Mouse (Mus musculus) thymus, postnatal 0 days (tissue): ENCODE measurements around the gene Cdc42ep1. TPM values are rescaled to one million over a fixed set of nuclear protein-coding genes. Genes with fewer than 3 reads are reported as not detected.

Source experiments
- DNase-seq: peaks from one replicate; pipeline ENCODE4 v3.0.0-alpha.2; 2015; ENCODE audit warnings: low spot score
- polyA plus RNA-seq: library from polyadenylated mRNA; unstranded; fragments of >200 nt; fragmentation: Nextera tagmentation; extraction: Ambion mirVana; gene quantifications from 2 replicates; pipeline ENCODE4 v1.2.1, GENCODE M21; 2015

The Cdc42ep1 gene
- polyA plus RNA-seq, 1 experiment from 2014 or later = 4.0 TPM

DNA sequence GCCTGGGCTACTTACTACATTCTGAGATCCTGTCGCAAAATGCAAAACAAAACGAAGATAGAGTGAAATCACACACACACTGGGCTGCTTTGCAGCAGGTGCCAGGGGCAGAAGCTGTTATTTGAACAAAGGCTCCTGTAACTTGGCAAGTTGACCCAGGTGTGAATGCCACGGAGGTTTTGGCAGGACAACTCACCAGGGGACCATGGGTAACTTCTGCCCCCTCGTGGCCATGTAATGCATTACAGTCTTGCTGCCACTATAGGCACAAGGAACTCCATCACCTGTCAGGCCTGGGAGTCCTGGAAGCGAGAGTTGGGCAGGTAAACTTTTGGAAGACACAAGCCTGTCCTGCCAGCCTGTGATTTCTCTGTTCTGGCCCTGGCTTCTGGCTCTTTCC lies 6.0 kb downstream of the Cdc42ep1 start:
- DNase-seq = peak; percentile 80

DNA sequence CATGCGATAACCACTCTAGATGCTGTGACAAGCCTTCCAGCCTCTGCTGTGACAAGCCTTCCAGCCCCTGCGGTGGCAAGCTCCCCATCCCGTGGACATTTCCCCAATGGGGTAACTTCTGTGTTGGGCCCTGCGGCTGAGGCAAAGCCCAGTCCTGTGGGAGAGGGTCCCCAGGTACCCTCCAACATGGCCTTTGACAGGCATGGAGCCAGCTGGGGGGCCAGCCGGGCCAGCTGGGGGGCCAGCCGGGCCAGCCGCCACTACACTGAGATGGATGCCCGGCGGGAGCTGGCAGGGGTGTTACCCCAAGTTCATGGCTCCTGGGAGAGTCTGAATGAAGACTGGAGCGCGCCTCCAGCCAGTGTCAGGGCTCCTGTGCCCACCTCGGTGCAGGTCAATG lies 7.1 kb downstream of the Cdc42ep1 start:
- DNase-seq = no peak

DNA sequence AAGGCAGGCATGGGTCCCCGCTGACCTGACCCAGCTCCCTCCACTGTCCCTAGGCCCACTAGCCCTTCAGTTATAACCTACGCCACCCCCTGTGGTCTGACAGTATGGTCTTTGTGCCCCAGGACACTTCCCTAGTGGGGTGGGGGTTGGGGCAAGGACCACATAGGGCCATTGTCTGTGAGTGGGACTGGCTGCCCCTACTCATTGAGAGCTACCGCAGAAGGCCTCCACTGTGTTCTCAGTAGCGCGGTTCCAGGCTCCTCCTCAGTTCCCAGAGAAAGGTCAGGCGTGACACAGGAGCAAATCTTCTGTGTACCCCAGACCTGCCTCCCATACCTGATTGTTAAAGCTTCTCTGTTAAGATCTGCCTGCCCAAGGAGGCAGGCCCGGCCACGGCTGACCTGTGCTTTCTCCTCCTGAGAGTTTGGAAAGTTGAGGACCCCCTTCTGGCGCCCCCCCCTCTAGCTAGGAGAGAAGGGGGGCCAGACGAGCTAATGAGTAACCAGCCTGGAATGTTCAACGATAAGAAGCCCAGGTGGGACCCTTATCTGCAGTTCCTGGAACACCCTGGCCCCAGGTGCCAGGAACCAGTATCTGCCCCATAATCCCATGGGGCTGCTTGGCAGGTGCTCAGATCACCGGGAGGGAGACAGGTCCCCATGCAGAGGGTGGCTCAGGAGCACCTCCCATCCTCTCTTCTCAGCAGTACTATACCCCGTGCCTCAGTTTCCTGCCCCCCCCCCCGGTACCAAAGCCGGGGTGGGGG lies 7.8 kb downstream of the Cdc42ep1 start:
- no peak for DNase-seq

DNA sequence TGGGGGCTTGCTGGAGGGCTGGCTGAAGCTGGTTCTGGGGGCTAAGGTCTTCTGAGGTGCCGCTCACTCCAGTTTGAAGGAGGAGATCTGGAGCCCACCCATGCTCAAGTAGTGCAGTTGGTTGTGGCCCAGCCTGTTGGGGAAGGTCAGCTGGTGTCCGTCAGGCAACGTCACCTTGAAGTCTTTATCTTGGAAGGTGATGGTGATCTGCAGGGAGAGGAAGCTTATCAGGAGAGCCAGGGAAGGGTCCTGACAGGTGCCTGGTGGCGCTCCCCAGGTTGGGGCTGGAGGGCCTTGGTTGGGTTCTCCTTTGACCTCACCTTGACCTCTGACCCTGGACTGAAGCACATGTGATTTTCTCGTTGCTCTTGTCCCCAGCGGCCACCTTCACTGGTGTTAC lies 8.5 kb downstream of the Cdc42ep1 start:
- no peak for DNase-seq

DNA sequence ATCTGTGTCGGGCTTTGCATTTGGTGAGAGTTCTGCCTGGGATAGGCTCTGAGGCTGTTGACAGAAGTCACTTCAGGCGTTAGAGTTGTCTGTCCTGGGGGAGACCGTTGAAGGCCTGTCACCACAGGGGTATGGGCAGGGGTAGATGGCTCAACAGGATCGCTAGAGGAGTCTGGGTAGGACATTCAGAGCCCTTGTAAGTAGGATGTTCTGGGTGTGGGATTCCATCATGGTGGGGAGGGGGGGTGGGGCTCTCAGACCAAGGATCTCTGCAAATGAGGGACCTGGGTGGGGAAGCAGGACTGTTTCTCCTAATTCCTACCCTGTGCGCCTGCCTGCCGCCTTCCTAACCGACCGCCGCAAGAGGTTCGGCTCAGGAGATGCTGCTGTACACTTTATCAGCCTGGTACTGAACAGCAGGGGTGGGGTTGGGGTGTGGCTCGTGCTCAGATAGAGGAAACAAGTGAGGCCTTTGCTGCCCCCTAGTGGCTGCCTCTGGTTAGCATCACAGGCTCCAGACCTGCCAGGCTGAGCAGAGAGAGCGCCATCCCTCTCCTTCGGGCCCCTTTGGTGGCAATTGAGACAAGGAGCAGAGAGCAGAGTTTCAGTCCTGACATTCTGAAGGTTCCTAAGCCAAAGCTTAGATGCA lies 9.2 kb downstream of the Cdc42ep1 start:
- peak; percentile 86 for DNase-seq

DNA sequence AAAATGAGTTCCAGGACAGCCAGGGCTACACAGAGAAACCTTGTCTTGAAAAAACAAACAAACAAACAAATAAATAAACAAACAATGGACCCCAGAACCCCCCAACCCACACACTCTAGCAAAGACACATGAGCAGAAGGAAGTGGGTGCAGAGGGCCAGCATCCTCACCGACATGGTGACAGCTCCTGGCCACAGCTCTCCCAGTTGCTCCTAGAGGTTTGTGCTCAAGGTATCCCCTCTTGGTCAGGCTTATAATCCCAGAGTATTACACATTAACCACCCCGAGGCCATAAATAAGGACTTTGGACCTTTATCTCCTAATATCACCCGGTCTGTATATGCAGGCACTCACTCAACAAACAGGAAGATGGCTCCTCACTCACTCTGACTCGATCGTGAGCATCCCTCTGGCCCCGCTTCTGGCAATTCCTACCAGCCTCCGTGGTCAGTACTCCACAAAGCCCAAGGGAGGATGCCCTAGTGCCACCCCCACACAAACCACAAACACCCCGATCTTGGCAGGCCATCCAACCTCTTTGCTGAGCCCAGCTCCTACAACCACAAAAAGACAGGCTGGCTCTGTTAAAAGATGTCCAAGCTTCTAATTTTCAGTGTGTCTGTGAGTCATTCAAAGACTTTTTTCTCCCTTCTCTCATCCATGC lies 13.0 kb downstream of the Cdc42ep1 start, which contains the start of gene Lgals2:
Gene Lgals2, minus strand, starts transcription at position 227 of the 663 bp plus-strand sequence.
- no peak for DNase-seq

DNA sequence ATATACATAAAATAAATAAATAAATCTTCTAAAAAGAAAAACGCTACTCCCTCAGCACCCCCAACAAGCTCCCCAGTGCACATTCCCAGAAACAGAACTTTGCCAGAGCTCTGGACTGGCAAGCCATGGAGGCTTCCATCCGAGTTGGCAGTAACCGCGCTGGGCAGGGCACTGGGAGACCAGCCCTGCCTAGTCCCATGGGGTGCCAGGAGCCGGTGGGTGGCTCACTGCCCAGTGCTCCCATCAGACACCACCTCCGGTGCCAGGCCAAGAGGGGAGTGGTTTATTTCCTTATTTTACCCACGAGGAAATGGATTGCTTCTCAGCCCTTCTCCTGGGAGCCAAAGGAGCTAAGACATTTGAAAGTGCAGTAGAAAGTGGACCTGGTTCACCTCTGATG lies 14.6 kb downstream of the Cdc42ep1 start:
- no peak for DNase-seq

DNA sequence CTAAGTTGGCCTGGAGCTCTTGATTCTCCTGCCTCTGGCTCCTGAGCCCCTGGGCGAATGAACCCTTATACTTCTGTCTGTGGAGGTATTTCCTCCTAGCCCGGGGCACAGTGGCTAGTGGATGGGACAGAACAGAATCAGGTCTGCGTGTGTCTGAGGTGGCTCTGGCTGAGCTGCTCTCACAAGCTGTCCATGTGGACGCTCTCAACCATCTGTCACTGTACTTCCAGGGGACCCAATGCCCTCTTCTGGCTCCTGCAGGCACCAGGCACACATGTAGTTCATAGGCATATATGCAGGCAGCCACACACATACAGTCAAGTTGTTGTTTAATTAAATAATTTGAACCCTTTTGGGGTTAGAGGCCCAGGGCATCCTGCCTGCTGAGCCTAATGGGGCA lies 16.9 kb downstream of the Cdc42ep1 start:
- DNase-seq = no peak

DNA sequence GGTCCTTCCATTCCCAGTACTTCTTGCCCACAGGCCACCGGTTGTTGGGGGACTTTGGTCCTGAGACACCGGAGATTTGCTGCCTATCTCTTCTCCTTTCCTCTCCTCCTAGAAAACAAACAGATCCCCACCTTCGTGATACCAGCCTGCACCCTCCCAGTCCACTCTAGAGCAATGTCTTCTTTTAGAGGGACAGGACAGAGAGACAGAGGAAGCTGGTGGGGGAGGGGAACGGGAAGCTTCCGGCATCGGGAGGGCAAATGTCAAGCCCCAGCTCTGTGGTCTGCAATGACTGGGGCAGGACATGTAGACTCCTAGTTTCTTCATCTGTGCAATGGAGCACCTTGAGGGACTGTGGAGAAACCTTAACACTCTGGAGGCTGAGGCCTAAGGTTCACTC lies 17.3 kb downstream of the Cdc42ep1 start:
- DNase-seq = peak; percentile 51

DNA sequence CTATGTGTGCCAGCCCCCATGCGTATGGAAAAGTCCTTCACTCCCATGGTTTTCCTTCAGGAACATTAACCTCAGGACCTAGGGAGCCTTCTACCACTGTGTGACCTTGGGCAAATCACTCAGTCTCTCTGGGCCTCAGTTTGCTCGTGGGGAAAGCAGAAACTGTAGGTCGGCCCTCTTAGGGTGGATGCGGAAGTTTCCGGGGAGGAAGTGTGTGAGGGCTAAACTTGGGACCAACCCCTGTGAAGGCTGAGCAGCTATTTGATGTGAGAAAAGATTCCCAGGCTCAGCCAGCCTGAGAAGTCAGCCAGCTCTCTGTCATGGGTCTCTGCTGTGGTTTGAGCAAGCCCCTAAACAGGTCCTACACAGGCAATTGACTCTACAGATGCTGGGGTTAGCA lies 19.9 kb downstream of the Cdc42ep1 start:
- DNase-seq = no peak

DNA sequence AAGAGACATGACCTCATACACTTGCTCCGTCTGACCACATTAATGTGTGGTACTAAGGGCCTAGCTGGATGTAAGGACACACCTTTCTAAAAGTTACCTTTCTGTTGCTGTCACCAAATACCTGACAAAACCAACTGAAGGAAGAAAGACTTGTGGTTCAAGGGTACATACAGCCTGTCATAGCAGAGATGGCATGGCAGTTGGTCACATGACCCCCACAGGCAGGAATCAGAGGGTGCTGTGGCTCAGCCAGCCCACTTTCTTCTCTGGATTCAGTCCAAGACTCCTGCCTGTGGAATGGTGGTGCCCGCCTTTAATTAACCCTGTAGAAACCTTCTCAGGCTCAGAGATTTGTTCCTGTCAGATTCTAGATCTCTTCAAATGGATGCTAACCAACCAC lies 20.7 kb downstream of the Cdc42ep1 start:
- no peak for DNase-seq

DNA sequence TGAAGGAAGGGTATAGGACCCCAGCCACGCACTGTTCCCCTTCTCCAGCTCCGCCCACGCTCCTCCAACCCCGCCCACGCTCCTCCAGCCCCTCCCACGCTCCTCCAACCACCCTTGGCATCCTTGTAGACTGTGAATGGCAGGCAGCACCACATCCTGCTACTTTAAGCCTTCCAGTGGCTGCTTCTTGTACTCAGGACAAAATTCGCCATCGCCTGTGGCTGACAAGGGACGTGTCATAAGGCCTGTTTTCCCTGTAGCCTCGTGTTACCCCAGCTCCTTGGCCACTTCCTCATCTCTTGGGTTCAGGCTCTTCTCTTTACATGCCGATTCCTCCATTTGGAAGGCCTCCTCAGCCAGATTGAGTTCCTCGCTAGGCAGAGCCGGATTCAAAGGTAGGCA lies 21.4 kb downstream of the Cdc42ep1 start:
- peak; percentile 53 for DNase-seq

DNA sequence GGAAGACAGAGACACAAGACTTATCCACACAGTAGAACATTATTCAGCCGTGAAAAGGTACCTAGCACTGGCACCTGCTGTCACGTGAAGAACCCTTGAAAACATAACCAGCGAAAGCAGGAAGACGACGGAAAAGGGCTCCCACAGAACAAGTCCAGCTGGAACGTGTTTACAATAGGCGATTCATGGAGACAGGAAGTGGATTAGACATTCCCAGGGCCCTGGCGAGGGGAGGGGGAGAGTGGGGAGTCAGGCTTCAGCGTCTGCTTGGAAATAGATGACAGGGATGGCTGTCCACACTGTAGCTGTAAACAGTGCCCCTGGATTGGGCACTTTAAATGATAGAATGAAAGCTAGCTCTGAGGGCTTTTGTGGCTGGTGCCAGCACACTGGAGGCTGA lies 26.0 kb downstream of the Cdc42ep1 start:
- no peak for DNase-seq

DNA sequence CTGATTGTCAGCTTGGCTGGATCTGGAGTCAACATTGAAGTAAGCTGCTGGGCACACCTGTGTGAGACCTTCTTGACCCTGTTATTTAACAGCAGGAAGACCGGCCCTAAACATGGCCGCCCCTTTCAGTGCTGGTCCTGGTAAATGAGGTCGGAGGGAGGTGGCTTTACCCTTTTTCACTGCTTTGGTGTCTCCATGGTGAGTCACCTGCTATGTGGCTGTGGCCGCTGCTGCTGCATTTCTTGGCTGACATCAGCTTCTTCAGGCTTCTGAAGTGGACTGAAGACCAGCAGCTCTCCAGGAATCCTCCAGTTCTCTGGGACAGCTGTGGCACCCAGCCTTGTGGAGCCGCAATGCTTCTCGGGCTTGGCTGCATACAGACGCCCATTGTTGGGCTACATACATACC lies 26.4 kb downstream of the Cdc42ep1 start:
- no peak for DNase-seq

DNA sequence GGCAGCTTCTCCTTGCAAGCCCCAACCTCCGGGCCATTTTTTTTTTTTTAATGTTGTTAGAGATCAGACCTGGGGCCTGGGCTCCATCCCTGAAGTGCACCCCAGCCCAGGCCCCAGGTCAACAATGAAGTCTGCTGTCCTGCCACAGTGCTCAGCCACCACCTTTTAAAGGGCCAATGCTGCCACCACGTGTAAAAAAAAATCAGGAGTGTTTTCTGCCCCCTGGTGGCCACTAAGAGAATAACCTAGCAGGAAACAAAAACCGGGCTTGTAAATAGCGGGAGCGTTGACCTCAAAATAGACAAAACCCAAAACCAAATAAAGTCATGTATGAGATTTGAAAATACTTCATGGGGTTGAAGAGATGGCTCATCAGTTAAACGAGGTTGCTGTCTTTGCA lies 27.4 kb downstream of the Cdc42ep1 start:
- DNase-seq = peak; percentile 74

DNA sequence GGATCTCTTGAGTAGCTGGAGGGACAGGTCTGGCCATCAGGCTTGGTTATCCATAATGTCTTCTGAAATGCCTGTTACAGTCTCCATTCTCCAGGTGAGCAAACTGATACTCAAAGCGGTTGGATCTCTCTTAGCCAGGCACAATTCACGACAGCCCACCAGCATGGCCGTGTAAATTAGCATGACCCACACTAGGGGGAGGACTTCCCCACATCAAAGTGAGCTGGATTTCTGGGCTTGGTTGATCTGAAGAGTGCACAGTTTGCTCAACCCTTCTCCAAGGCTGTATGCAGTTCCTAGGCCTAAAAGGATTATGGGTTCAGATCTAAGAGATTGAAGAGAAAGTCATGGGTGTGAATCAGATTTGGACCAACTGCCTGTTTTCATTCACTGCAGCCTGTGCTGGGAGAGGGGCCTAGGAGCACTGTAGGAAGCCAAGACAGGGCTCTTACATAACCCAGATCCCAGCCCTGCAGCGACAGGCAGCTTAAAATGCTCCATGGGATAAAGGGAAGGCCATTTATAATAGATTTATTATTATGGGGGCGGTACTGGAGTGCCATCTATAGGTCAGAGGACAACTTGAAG lies 29.7 kb downstream of the Cdc42ep1 start:
- DNase-seq = peak; percentile 23

DNA sequence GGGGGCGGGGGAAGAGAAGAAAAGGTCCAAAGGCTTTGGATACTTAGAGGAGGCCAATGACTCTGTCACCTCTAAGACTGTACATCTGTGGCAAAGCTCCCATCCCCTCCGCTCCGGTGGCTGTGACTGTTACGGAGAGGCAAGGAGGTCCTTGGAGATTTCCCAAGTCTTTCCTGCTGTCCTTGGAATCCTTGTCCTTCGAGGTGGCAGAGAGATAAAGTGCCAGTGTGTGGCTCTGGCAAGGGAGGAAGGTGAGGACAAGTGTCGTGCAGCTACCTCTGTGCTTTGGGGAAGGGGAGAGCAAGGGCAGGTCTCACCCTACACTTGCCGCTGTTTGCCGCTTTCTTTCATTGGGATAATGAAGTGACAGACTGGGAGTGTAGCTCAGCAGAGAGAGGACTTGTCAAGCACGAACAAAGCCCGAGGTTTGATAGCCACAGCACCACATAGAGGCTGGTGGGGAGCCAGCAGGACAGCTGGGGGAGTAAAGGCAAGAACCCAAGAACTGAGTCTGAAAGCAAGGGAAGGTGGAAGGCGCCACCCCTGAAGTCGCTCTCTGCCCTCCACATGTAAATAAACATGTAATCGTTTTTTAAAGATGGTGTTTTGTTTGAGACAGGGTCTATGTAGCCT lies 31.5 kb downstream of the Cdc42ep1 start:
- DNase-seq = no peak

DNA sequence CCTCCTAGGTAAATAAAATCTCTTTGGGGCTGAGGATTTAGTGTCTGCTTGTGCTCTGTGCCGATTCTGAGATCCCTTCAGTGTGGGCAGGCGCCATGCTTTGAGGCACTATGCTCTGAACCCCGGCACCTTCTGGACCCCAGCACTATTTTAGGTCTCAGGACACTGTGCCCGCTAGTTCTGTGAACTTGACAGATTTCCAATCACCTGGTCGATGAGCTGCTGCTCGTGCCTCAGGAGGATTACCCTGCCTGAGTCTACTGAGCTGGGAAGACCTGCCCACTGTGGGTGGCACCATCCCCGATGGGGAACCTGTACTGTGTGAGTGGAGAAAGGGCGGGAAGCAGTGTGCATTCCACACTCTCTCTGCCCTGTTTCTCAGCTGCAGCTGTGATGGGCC lies 32.6 kb downstream of the Cdc42ep1 start:
- no peak for DNase-seq

DNA sequence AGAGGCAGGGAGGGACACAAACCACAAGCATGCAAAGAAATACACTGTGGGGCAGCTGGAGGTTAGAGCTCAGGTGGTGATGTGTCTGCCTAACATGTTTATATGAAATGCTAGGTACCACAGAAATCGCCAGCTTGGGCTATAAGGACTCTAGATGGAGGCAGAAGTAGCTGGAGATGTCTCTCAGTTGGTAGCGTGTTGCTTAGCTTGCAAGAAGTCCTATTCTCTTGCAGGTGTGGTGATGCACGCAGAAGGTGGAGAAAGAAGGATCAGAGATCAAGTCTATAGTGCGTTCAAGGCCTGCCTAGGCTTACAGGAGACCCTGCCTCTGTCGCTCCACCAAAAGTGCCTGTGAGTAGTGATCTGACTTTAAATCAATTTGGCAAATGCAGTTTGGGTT lies 33.1 kb downstream of the Cdc42ep1 start:
- no peak for DNase-seq

DNA sequence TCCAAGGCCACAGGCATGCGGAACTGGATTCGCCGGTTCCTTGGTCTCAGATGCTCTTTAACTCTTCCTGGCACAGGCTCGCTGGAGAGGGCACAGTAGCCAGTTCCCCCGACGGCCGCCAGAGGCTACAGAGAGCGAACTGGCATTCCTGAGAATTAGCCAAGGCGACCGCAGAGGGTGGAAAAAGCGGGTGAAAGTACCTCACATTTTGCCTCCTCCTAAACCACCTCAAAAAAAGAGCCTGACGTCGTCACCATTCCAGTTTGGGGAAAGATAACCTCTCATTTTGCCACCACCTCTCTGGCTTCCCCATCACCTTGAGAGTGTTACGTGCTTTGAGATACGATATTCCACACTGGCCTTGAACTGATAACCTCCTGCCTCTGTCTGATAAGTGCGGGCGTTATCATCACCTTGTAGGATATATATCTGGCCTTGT lies 33.9 kb downstream of the Cdc42ep1 start:
- peak; percentile 67 for DNase-seq

DNA sequence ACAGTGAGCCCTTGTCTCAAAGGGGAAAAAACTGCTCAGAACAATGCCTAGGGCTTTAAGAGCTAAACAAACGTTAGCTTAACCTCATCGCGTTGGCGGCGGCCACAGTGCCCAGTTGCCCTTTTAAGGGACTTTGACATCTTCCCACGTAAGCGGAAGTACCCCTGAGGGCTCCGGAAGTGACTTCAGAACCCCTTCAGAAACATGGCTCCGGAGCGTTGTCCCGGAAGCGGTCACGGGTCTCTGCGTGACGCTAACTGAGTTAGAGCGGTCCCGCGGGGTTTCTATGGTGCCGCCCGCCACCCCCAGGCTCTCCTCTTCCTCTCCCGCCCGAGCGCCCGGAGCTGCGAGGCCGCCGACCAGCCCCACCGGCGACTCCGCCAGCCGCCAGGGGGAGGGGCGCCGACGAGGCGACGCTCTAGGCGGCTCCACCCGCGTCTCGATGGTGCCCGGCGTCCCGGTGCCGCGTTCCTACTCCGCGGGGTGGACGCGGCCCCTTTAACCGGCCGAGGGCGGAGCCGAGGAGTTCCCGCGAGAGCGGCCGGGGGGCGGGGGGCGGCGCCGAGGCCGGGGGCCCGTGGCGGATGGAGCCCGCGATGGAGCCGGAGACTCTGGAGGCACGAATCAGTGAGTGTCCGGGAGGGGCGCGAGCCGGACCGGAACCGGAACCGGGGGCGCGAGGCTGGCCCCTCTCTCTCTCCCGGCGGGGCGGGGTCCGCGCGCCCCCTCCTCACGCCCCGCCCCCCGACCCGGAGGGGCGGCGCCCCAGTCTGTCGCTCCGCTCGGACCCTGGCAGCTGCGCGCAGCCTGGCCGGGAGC lies 34.8 kb downstream of the Cdc42ep1 start, which contains the start of gene Gga1:
Gene Gga1, plus strand, starts transcription at position 200 of the 819 bp plus-strand sequence.
- DNase-seq = peak; percentile 96
